Mouse (Mus musculus) macrophage (primary cell): ENCODE results near the gene Gsn. TPM values are rescaled to one million over a fixed set of nuclear protein-coding genes. Genes with fewer than 3 reads are reported as not detected.

ENCODE experiments used
- H3K27ac ChIP-seq: fragments of 350-480 bp; formaldehyde crosslinking; 2 replicates; pipeline ENCODE4 v1.9.0; 2021
- H3K36me3 ChIP-seq: fragments of 350-480 bp; formaldehyde crosslinking; 2 replicates; pipeline ENCODE4 v1.9.0; 2021; ENCODE audit errors: inconsistent target
- H3K4me3 ChIP-seq: fragments of 350-480 bp; formaldehyde crosslinking; 2 replicates; pipeline ENCODE4 v1.9.0; 2021; ENCODE audit errors: inconsistent target
- H3K79me2 ChIP-seq: fragments of 350-480 bp; formaldehyde crosslinking; 2 replicates; pipeline ENCODE4 v1.9.0; 2021; ENCODE audit errors: inconsistent target
- WGBS: methylation state at CpG from one replicate; pipeline ENCODE4 v1.1.7; 2026; ENCODE audit warnings: inconsistent platforms; ENCODE audit not compliant: missing documents; 5-methylcytosine and 5-hydroxymethylcytosine counted together
- polyA plus RNA-seq: library from polyadenylated mRNA; stranded (reverse); fragments of 250-400 nt; gene quantifications from 3 replicates; pipeline ENCODE4 v1.2.4, GENCODE M21; 2018; ENCODE audit warnings: inconsistent platforms

Gsn gene
- polyA plus RNA-seq, 1 experiment from 2014 or later = 134 TPM

GRCm38 (mm10) chr2:35231871-35232270 lies 24.3 kb upstream of the Gsn start:
- H3K79me2 ChIP-seq = no peaks in the 10 kb centered on the region
- H3K4me3 ChIP-seq = no peak overlapping the region
- WGBS = 6% methylated on average over 2 of the region's 2 CpGs
- H3K27ac ChIP-seq = peak overlapping the region; percentile 90
- no peaks in the 10 kb centered on the region for H3K36me3 ChIP-seq

GRCm38 (mm10) chr2:35232595-35233445 lies 23.4 kb upstream of the Gsn start:
- no peaks in the 10 kb centered on the region for H3K79me2 ChIP-seq
- 18% methylated on average over 17 of the region's 17 CpGs for WGBS
- peak overlapping the region; percentile 90 for H3K27ac ChIP-seq
- peak overlapping the region; percentile 16; the same call in 1 of the 2 replicates for H3K4me3 ChIP-seq
- no peaks in the 10 kb centered on the region for H3K36me3 ChIP-seq

- no peak overlapping the region for H3K4me3 ChIP-seq
- H3K79me2 ChIP-seq = no peaks in the 10 kb centered on the region
- 54% methylated on average over 3 of the region's 3 CpGs for WGBS
- H3K27ac ChIP-seq = no peak overlapping the region
- H3K36me3 ChIP-seq = no peaks in the 10 kb centered on the region
Measured at GRCm38 (mm10) chr2:35233898-35234297, 22.3 kb upstream of the Gsn start.

GRCm38 (mm10) chr2:35235021-35235420 lies 21.2 kb upstream of the Gsn start:
- 96% methylated on average over 6 of the region's 6 CpGs for WGBS
- H3K36me3 ChIP-seq = no peaks in the 10 kb centered on the region

DNA sequence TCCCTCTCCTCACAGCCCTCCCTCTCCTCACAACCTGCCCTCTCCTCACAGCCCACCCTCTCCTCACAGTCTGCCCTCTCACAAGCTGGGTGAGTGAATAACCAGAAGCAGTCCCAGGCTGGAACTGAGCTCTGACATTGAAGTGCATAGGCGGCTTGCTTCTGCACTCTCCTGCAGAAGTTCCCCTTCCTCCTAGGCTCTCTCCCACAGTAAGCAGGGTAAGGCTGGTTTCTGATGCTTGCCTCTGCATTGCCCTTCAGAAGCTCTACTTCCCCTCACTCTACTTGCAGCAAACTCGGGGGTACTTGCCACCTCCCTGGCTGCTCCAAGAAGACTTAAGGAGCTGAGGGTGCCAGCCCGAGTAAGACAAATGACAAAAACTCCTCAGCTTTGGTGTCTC lies 11.9 kb upstream of the Gsn start:
- H3K27ac ChIP-seq = no peak overlapping the region
- no peaks in the 10 kb centered on the region for H3K36me3 ChIP-seq
- WGBS = 3% methylated on average over 3 of the region's 3 CpGs
- H3K4me3 ChIP-seq = no peak overlapping the region
- no peaks in the 10 kb centered on the region for H3K79me2 ChIP-seq

More at GRCm38 (mm10) chr2:35235021-35235420, 21.2 kb upstream of the Gsn start:
- H3K4me3 ChIP-seq = no peak overlapping the region
- H3K79me2 ChIP-seq = no peaks in the 10 kb centered on the region
- no peak overlapping the region for H3K27ac ChIP-seq

DNA sequence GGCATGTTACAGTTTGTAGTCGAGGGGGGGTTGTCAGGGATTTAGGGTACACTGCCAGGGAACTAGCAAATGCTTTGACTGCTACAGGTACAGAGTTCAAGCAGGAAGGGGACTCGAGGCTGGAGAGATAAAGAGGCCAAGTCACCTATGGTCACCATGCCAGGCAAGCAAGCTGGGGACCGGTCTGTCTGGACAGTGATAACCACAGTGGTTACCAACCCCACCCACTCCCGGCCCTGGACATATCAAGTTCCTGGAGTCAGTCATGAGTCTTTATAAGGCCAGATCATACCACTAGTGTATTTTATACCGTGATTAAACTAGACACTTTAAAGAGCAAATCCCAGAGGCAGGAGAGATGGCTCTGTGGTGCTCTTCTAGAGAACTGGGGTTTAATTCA lies 8.4 kb upstream of the Gsn start:
- H3K27ac ChIP-seq = no peak overlapping the region
- H3K79me2 ChIP-seq = no peaks in the 10 kb centered on the region
- no peak overlapping the region for H3K4me3 ChIP-seq
- H3K36me3 ChIP-seq = no peaks in the 10 kb centered on the region
- 88% methylated on average over 5 of the region's 5 CpGs for WGBS

- H3K4me3 ChIP-seq = no peak overlapping the region
- WGBS = 94% methylated on average over 6 of the region's 6 CpGs
- peaks cover 15% of the 10 kb centered on the region for H3K79me2 ChIP-seq
- no peaks in the 10 kb centered on the region for H3K36me3 ChIP-seq
- H3K27ac ChIP-seq = no peak overlapping the region
Measured at GRCm38 (mm10) chr2:35252733-35253132, 3.4 kb upstream of the Gsn start.

DNA sequence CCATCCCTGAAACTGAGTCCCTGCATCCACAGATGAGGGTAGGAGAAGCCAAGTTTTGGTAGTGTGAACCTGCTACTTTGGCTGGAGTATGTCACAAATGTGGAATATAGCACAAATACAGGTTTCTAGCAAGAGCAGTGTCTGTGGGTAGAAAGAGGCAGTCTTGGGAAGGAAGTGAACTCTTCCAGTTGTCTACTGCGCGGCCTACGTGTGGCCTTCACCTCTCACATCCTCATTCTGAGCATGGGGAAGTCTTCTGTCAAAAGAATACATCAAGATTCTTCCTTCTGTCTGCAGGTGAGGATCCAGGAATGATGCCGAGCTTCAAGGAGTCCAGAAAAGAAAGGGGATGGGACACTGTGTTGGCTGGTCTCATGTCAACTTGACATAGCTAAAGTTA lies 2.4 kb upstream of the Gsn start:
- Histone ChIP-seq H3K4me3 (no peak overlapping the region), H3K27ac (no peak overlapping the region), H3K36me3 (no peaks in the 10 kb centered on the region), H3K79me2 (peaks cover 25% of the 10 kb centered on the region)
- WGBS = 32% methylated on average over 4 of the region's 4 CpGs

- Histone ChIP-seq H3K4me3 (no peak overlapping the region), H3K79me2 (peaks cover 38% of the 10 kb centered on the region), H3K27ac (no peak overlapping the region), H3K36me3 (no peaks in the 10 kb centered on the region)
- 58% methylated on average over 5 of the region's 5 CpGs for WGBS
Measured at GRCm38 (mm10) chr2:35255004-35255403, 1.2 kb upstream of the Gsn start.

- no peaks in the 10 kb centered on the region for H3K36me3 ChIP-seq
- 90% methylated on average over 7 of the region's 7 CpGs for WGBS
- peaks cover 43% of the 10 kb centered on the region for H3K79me2 ChIP-seq
- 0 out of 2 replicates have a peak overlapping the region, but pooled peaks have one; percentile 44 for H3K27ac ChIP-seq
- no peak overlapping the region for H3K4me3 ChIP-seq
Measured at GRCm38 (mm10) chr2:35255462-35255861, 718 bp upstream of the Gsn start.

DNA sequence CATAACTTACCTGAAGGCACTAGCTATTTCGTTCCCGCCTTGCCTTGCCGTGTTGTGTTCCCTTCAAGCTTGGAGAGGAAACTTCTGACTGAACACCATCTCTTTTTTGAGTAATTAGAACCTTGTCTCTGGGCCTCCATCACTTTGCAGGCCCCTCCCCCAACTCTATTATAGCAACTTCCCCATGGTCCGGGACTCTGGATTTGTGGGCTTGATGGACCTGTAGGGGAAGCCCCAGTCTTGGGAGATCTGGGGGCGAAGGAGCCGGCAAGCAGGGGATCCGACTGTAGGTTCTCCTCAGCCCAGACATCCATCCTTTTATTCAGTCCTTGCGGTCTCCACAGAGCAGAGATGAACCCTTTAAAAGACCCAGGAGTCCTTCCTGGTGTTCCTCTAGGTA lies 752 bp downstream of the Gsn start:
- WGBS = 11% methylated on average over 8 of the region's 8 CpGs
- peak overlapping the region; percentile 98 for H3K4me3 ChIP-seq
- peak overlapping the region; percentile 88 for H3K27ac ChIP-seq
- H3K79me2 ChIP-seq = peaks cover 57% of the 10 kb centered on the region
- no peaks in the 10 kb centered on the region for H3K36me3 ChIP-seq

DNA sequence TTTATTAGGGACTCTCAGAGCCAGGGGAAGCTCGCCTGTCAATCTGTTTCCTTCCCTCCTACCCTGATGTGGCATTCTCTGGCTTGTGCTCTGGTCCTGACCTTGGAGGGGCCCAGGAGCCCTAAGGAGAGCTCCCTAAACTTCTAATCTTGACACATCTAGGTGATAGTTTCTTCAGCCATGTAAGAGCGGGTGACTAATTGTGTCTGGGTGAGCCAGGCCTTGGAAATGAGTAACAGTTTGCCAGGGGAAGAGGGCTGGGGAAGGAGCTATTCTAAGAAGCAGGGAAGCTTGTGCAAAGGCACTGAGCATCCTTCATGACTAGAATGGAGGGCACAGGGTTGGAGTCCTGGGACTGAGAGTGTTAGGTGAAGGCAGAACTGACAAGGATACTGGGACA lies 1.7 kb downstream of the Gsn start:
- Histone ChIP-seq H3K36me3 (no peaks in the 10 kb centered on the region), H3K79me2 (peaks cover 67% of the 10 kb centered on the region), H3K4me3 (peak overlapping the region; percentile 98), H3K27ac (peak overlapping the region; percentile 88)
- WGBS = 67% methylated on average over 2 of the region's 2 CpGs

DNA sequence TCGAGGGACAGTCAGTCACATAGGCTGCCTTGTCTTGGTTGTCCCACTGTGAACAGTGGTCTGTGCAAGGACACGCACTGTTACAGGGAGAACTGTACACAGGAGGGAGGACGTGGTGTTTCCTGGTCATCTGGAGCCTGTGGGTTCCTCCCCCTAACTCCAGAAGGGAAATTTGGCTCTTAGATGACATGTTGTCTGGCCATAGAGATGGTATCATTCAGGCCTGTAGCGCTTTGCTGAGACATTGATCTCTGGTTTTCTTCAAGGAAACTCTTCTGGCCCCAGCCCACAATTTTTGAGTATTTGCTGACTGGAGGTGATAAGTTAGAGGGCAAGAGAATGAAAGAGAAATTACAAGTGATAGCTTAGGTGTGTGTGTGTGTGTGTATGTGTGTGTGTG lies 2.4 kb downstream of the Gsn start:
- WGBS = 81% methylated on average over 4 of the region's 4 CpGs
- Histone ChIP-seq H3K79me2 (peaks cover 74% of the 10 kb centered on the region), H3K27ac (peak overlapping the region; percentile 88), H3K4me3 (peak overlapping the region; percentile 98; the same call in 1 of the 2 replicates), H3K36me3 (no peaks in the 10 kb centered on the region)

GRCm38 (mm10) chr2:35259338-35260080 lies 3.3 kb downstream of the Gsn start:
- H3K36me3 ChIP-seq = no peaks in the 10 kb centered on the region
- H3K79me2 ChIP-seq = peaks cover 83% of the 10 kb centered on the region
- H3K4me3 ChIP-seq = no peak overlapping the region; the same call in 1 of the 2 replicates
- WGBS = 13% methylated on average over 13 of the region's 13 CpGs
- H3K27ac ChIP-seq = peak overlapping the region; percentile 88

GRCm38 (mm10) chr2:35260291-35260690 lies 4.1 kb downstream of the Gsn start:
- Histone ChIP-seq H3K27ac (peak overlapping the region; percentile 88), H3K79me2 (peaks cover 91% of the 10 kb centered on the region), H3K36me3 (no peaks in the 10 kb centered on the region), H3K4me3 (no peak overlapping the region)
- WGBS = 82% methylated on average over 1 of the region's 1 CpGs
